Mouse (Mus musculus) urinary bladder, postnatal 4 days (tissue): ENCODE measurements around the gene Dmgdh.

ENCODE experiments used
- DNase-seq, 2 experiments: peaks; one replicate each; pipeline ENCODE4 v3.0.0; 2021 to 2022; ENCODE audit warnings: low spot score in 2 of 2

Gene Dmgdh

DNA sequence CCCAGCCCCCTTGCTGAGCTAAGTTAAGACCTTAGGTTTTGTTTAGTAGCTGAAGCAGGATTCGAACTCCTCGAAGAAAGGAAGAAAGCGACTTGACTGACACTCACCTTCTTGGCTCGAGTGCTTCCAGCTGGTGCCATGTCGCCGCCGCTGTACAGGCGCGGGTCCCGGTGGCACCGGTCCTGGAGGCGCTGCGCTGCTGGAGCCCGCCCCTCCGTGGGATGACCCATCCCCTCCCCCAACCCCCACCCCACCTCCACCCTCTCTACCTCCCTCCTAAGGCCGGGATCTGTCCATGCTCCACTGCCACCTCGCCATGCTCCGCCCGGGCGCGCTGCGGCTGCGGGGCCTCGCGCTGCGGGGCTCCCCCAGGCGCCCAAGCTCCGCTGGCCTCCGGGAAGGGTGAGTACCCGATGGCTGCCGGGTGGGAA lies at the start of gene Dmgdh, which contains the start of gene Bhmt2:
TSS of gene Dmgdh (plus strand) at position 303 of the 431 bp plus-strand sequence.
TSS of gene Bhmt2 (minus strand) at position 172 of the 431 bp plus-strand sequence.
- no peak for DNase-seq

DNA sequence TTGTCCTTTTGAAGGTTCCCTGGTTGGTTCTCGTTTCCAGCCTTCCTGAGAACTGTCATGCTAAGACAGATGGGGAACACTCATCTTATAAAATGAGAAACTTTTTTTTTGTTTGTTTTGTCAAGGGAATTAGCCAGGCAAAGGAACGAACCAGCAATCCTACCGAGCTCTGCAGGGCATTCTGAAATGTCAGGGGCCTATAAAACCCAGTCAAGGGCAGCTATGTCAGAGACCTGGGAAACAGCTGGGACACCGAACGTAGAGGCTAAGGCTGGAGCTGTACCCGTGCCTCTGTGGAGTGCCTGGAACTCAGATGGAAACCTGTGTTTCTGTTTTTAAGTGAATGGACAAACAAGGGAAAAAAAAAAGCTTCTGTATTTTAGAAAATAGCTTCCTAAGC lies 45.4 kb upstream of the Dmgdh start:
- DNase-seq: no peak

DNA sequence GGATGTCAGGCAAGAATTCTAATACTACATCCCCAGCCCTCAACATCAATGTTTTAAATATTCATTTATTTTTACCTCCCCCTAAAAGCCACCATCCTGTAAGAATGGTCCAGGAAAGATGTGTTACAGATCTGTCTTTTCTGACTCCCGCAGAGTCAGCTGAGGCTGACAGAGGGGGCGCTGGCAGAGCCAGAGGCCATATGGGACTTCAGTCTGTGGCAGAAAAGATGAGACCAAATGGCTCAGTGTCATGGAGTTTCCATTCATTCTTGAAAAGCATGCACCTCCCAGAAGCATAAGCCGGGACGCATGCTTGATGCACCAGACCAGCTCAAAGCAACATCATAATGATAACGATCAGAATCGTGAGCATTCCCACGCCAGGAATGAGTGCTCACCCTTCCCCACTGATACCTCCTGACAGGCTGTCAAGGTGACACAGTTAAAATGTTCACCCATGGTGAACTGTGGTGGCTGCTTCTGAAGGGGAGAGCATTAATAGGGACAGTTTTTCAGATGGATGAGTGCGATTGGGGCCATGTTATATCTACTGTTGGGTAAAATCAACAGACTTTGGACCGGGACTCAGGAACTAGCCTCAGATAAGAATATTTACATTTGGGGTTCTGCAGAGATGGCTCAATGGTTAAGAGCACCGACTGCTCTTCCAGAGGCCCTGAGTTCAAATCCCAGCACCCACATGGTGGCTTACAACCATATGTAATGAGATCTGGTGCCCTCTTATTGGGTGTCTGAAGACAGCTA lies 43.1 kb upstream of the Dmgdh start:
- no peak for DNase-seq

- DNase-seq: no peak
Observed at GRCm38 (mm10) chr13:93632927-93633326, 41.3 kb upstream of the Dmgdh start.

DNA sequence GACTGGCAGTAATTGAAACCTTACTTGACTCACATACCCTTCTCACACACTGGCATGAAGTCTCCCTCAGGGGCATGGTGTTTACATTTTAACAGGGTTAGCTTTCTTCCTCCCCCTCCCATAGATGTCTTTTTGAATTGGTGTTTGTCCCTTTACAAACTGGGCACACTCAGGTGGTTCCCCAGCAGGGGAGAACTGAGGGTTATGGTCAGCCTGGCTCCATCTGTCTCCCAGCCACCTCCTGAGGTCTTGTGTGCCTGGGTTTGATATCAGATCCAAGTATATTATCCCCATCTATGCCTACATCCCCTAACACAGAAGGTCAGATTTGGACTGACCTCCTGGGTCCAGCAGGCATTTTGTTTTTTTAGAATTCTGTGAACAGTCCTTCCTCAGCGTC lies 37.7 kb upstream of the Dmgdh start:
- DNase-seq: no peak

GRCm38 (mm10) chr13:93637282-93638245 lies 36.7 kb upstream of the Dmgdh start, which contains the start of gene Bhmt:
Gene Bhmt (minus strand): TSS chr13:93637961.
- no peak for DNase-seq

GRCm38 (mm10) chr13:93639636-93640035 lies 34.6 kb upstream of the Dmgdh start:
- DNase-seq: no peak

GRCm38 (mm10) chr13:93648387-93649130 lies 25.7 kb upstream of the Dmgdh start:
- no peak for DNase-seq

DNA sequence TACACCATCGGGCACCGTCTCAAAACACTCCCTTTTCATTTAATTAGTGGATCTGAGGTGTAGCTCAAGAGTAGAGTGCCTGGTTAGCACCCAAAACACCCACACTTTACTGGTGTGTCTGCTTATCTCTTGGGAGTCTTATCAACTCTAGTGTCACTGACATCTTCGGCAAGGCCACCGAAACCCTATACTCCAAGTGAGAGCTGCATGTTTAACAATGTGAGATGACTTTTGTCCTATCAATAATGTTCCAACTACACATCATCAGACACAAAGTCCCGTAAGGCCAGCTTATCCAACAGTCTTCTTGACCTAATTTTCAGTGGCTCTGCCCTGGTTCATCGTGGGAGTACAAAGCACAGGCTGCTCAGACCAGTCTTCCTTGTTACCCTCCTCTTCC lies 20.9 kb upstream of the Dmgdh start:
- DNase-seq: no peak

- DNase-seq: no peak
Observed at GRCm38 (mm10) chr13:93657941-93658340, 16.3 kb upstream of the Dmgdh start.

GRCm38 (mm10) chr13:93667586-93667985 lies 6.6 kb upstream of the Dmgdh start:
- no peak for DNase-seq

DNA sequence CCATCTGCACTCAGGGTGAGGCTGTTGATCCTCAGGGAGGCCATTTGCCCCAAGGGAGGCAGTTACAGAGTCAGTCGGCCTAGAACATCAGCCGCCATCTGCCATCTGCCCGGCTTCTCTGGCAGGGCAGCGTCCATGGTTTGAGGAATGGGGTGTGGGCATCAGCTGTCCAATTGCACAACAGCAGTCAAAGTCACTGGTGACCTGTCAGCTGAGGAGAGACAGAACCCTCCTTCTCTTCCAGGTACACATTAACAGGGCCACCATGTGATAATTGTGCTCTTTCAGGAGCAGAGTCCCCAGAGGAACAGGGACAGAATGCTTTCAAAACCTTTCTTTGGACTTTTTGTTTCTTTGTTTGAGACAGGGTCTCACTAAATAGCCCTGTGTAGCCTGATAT lies 1.9 kb upstream of the Dmgdh start:
- DNase-seq: no peak

DNA sequence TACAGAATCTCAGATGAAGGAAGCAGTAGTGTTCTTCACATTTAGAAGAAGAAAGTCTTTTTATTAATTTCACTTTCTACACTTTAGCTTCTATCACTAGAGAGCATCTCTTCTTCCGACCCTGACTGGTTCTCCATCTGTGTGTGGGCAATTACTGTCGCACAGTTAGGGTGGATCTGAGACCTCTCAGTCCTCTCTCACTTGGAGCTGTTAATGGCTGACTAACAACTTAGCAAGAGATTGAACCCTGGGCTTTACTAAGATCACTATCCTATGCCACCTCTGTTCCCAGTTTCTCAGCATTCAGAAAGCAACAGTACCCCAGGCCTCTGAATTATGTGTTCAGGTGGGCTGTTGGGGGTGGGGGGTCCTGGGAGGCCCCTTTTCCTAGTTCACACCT lies 937 bp upstream of the Dmgdh start:
- no peak for DNase-seq

DNA sequence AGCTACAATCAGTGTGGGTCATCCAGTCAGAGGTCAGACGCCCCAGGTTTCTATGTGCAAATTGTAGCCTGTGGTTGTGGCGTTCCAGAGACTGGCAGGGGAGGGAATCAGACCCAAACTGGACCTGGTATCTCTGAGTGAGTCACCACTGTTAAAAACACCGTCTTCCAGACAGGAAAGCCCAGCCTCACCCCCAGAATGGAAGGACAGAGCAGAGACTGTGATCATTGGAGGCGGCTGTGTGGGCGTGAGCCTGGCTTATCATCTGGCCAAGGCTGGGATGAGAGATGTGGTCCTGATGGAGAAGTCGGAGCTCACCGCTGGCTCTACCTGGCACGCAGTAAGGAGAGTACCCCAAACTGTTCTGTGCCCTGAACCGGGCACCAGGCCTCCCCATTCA lies 2.6 kb downstream of the Dmgdh start:
- no peak for DNase-seq

- DNase-seq: no peak
Observed at GRCm38 (mm10) chr13:93683336-93683735, 9.1 kb downstream of the Dmgdh start.

- DNase-seq: no peak
Observed at GRCm38 (mm10) chr13:93685226-93685625, 11.0 kb downstream of the Dmgdh start.

DNA sequence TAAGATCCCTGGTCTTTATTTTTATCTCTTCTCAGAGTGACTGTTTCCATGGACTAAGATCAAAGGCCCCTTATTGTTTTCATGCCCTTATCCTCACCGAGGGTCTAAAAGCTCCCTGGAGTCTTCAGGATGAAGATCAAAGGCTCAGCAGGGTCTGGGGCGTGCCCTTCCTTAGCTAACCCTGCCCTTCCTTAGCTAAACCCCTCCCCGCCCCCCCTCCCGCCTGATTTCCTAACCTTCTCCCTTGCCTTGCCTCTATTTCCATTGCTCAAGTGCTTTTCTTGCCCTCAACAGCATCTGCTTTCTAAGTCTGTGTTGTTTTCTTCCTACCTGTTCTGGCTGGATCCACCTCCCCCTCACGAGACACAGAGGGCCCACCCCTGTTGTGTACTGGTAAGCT lies 13.1 kb downstream of the Dmgdh start:
- no peak for DNase-seq

DNA sequence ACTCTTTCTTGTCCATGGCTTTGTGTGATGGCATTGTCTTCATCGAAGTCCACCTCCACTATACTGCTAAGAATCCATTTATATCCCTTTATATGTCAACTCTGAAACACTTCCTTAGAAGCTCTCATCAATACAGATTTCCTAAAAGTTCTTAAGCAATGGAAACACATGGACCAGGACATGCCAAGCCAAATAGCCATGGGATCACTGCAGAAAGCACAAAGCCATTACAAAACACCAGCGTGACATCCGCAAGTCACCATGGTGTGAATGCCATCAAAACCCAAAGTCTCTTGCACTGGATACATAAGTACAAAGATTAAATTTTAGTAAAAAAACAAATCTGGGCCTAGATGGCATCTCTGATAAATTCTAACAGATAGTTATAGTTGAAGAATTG lies 15.3 kb downstream of the Dmgdh start:
- DNase-seq: peak in 1 of 2 experiments; percentile 20

DNA sequence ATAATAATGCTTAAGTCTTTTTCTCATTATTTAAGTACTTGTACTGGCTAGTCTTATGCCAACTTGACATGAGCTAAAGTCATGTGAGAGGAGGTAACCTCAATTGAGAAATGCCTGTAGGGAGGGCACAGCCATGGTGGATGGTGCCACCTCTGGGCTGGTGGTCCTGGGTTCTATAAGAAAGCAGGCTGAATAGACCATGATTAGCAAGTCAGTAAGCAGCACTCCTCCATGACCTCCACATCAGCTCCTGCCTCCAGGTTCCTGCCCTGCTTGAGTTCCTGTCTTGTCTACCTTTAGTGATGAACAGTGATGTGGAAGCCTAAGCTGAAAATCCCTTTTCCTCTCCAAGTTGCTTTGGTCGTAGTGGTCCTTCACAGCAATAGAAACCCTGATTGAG lies 16.6 kb downstream of the Dmgdh start:
- peak in 1 of 2 experiments; percentile 51 for DNase-seq

GRCm38 (mm10) chr13:93698866-93699265 lies 24.6 kb downstream of the Dmgdh start:
- no peak for DNase-seq

GRCm38 (mm10) chr13:93705697-93706096 lies 31.5 kb downstream of the Dmgdh start:
- no peak for DNase-seq

DNA sequence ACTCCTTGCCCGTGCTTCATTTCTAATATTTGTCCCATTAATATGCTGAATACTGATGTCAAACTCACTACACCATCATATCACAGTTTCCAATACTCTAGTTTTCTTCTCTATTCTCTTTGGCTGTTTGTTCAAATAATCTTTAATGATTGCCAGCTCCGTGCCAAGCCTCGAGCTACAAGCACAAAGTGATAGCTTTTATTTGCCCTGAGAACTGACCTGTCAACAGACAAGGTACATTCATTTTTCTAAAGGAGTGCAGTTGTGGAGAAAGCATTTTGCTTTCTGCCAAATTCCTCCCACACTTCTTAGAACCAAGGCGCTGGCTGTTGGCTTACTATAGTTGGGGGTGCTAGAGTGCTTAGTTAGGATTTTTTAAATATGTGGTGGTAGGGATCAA lies 33.0 kb downstream of the Dmgdh start:
- no peak for DNase-seq
